Mouse (Mus musculus): ENCODE data around the gene Bik. TPM values are rescaled to one million over a fixed set of nuclear protein-coding genes. Genes with fewer than 3 reads are reported as not detected.

Bik gene
- polyA plus RNA-seq, 1 experiment from 2014 or later = 15.2 TPM

- Histone ChIP-seq H3K4me2 (ENCODE audit: low read depth, low read length) (peak overlapping the region; percentile 89), H3K4me1 (replicated peaks; ENCODE audit: control insufficient read depth, insufficient read depth, low read length) (peaks cover 3% of the 10 kb centered on the region; the same call in 1 of the 2 replicates), H3K36me3 (ENCODE audit: control insufficient read depth, insufficient read depth, low read length) (no peaks in the 10 kb centered on the region), H3K27ac (ENCODE audit: low read length) (peak overlapping the region; percentile 52; the same call in 1 of the 2 replicates), H3K27me3 (ENCODE audit: control insufficient read depth, insufficient read depth, low read depth, low read length) (no peaks in the 10 kb centered on the region), H3K9me3 (ENCODE audit: control insufficient read depth, low read length) (no peaks in the 10 kb centered on the region), H3K4me3 (ENCODE audit: low read length) (peak overlapping the region; percentile 61), H3K9ac (ENCODE audit: low read length) (peak overlapping the region; percentile 67)
- 23% methylated on average over 17 of the region's 17 CpGs for WGBS
- peak; percentile 65 for ATAC-seq (ENCODE audit: low read depth)
Observed at GRCm38 (mm10) chr15:83509950-83510804, 16.5 kb upstream of the Bik start.

GRCm38 (mm10) chr15:83510805-83511405 is 15.8 kb upstream of the Bik start, which contains the start of gene Ttll1:
Gene Ttll1, minus strand, starts transcription at chr15:83510893.
- H3K9ac ChIP-seq (ENCODE audit: low read length) = peak within 1 kb of the TSS; percentile 67
- no peaks in the 10 kb centered on the region for H3K36me3 ChIP-seq (ENCODE audit: control insufficient read depth, insufficient read depth, low read length)
- no peaks in the 10 kb centered on the region for H3K27me3 ChIP-seq (ENCODE audit: control insufficient read depth, insufficient read depth, low read depth, low read length)
- peak within 1 kb of the TSS; percentile 89 for H3K4me2 ChIP-seq (ENCODE audit: low read depth, low read length)
- no peaks in the 10 kb centered on the region for H3K9me3 ChIP-seq (ENCODE audit: control insufficient read depth, low read length)
- 8% methylated on average over 41 of the region's 41 CpGs for WGBS
- H3K4me1 ChIP-seq (replicated peaks; ENCODE audit: control insufficient read depth, insufficient read depth, low read length) = peaks cover 3% of the 10 kb centered on the region; the same call in 1 of the 2 replicates
- ATAC-seq (ENCODE audit: low read depth) = peak; percentile 98
- peak within 1 kb of the TSS; percentile 52; the same call in 1 of the 2 replicates for H3K27ac ChIP-seq (ENCODE audit: low read length)
- peak within 1 kb of the TSS; percentile 61 for H3K4me3 ChIP-seq (ENCODE audit: low read length)

GRCm38 (mm10) chr15:83512489-83513281 is 14.0 kb upstream of the Bik start:
- no peak overlapping the region for H3K9ac ChIP-seq (ENCODE audit: low read length)
- no peak overlapping the region for H3K27ac ChIP-seq (ENCODE audit: low read length)
- H3K9me3 ChIP-seq (ENCODE audit: control insufficient read depth, low read length) = no peaks in the 10 kb centered on the region
- no peaks in the 10 kb centered on the region for H3K27me3 ChIP-seq (ENCODE audit: control insufficient read depth, insufficient read depth, low read depth, low read length)
- no peaks in the 10 kb centered on the region for H3K36me3 ChIP-seq (ENCODE audit: control insufficient read depth, insufficient read depth, low read length)
- 65% methylated on average over 13 of the region's 13 CpGs for WGBS
- H3K4me2 ChIP-seq (ENCODE audit: low read depth, low read length) = no peak overlapping the region
- no peak overlapping the region for H3K4me3 ChIP-seq (ENCODE audit: low read length)
- H3K4me1 ChIP-seq (replicated peaks; ENCODE audit: control insufficient read depth, insufficient read depth, low read length) = peaks cover 3% of the 10 kb centered on the region; the same call in 1 of the 2 replicates
- no peak for ATAC-seq (ENCODE audit: low read depth)

- Histone ChIP-seq H3K27me3 (ENCODE audit: control insufficient read depth, insufficient read depth, low read depth, low read length) (no peaks in the 10 kb centered on the region), H3K4me3 (ENCODE audit: low read length) (no peak overlapping the region), H3K4me1 (replicated peaks; ENCODE audit: control insufficient read depth, insufficient read depth, low read length) (peaks cover 3% of the 10 kb centered on the region; the same call in 1 of the 2 replicates), H3K9ac (ENCODE audit: low read length) (no peak overlapping the region), H3K36me3 (ENCODE audit: control insufficient read depth, insufficient read depth, low read length) (no peaks in the 10 kb centered on the region), H3K9me3 (ENCODE audit: control insufficient read depth, low read length) (no peaks in the 10 kb centered on the region), H3K27ac (ENCODE audit: low read length) (no peak overlapping the region), H3K4me2 (ENCODE audit: low read depth, low read length) (no peak overlapping the region)
- WGBS = 56% methylated on average over 5 of the region's 5 CpGs
- ATAC-seq (ENCODE audit: low read depth) = no peak
Observed at GRCm38 (mm10) chr15:83515018-83515417, 11.6 kb upstream of the Bik start.

GRCm38 (mm10) chr15:83518215-83519048 is 8.2 kb upstream of the Bik start:
- peak; percentile 73 for ATAC-seq (ENCODE audit: low read depth)
- H3K4me2 ChIP-seq (ENCODE audit: low read depth, low read length) = peak overlapping the region; percentile 20
- 30% methylated on average over 20 of the region's 20 CpGs for WGBS
- H3K9me3 ChIP-seq (ENCODE audit: control insufficient read depth, low read length) = no peaks in the 10 kb centered on the region
- H3K4me3 ChIP-seq (ENCODE audit: low read length) = no peak overlapping the region
- H3K9ac ChIP-seq (ENCODE audit: low read length) = no peak overlapping the region
- H3K27me3 ChIP-seq (ENCODE audit: control insufficient read depth, insufficient read depth, low read depth, low read length) = no peaks in the 10 kb centered on the region
- no peak overlapping the region for H3K27ac ChIP-seq (ENCODE audit: low read length)
- H3K36me3 ChIP-seq (ENCODE audit: control insufficient read depth, insufficient read depth, low read length) = no peaks in the 10 kb centered on the region
- no peaks in the 10 kb centered on the region; the same call in 1 of the 2 replicates for H3K4me1 ChIP-seq (replicated peaks; ENCODE audit: control insufficient read depth, insufficient read depth, low read length)

- WGBS = 77% methylated on average over 6 of the region's 6 CpGs
Observed at GRCm38 (mm10) chr15:83520861-83521382, 5.7 kb upstream of the Bik start.

GRCm38 (mm10) chr15:83523196-83523595 is 3.5 kb upstream of the Bik start:
- WGBS = 34% methylated on average over 7 of the region's 7 CpGs
- H3K4me2 ChIP-seq (ENCODE audit: low read depth, low read length) = no peak overlapping the region
- H3K4me1 ChIP-seq (replicated peaks; ENCODE audit: control insufficient read depth, insufficient read depth, low read length) = peaks cover 6% of the 10 kb centered on the region
- no peak for ATAC-seq (ENCODE audit: low read depth)
- H3K9ac ChIP-seq (ENCODE audit: low read length) = no peak overlapping the region
- H3K4me3 ChIP-seq (ENCODE audit: low read length) = no peak overlapping the region
- H3K9me3 ChIP-seq (ENCODE audit: control insufficient read depth, low read length) = no peaks in the 10 kb centered on the region
- no peak overlapping the region for H3K27ac ChIP-seq (ENCODE audit: low read length)
- no peaks in the 10 kb centered on the region for H3K36me3 ChIP-seq (ENCODE audit: control insufficient read depth, insufficient read depth, low read length)
- H3K27me3 ChIP-seq (ENCODE audit: control insufficient read depth, insufficient read depth, low read depth, low read length) = peaks cover 27% of the 10 kb centered on the region; the same call in 1 of the 2 replicates

More at GRCm38 (mm10) chr15:83520861-83521382, 5.7 kb upstream of the Bik start:
- Histone ChIP-seq H3K36me3 (ENCODE audit: control insufficient read depth, insufficient read depth, low read length) (no peaks in the 10 kb centered on the region), H3K9me3 (ENCODE audit: control insufficient read depth, low read length) (no peaks in the 10 kb centered on the region), H3K9ac (ENCODE audit: low read length) (no peak overlapping the region), H3K4me1 (replicated peaks; ENCODE audit: control insufficient read depth, insufficient read depth, low read length) (no peaks in the 10 kb centered on the region; the same call in 1 of the 2 replicates), H3K4me2 (ENCODE audit: low read depth, low read length) (no peak overlapping the region), H3K27me3 (ENCODE audit: control insufficient read depth, insufficient read depth, low read depth, low read length) (peaks cover 13% of the 10 kb centered on the region; the same call in 1 of the 2 replicates), H3K4me3 (ENCODE audit: low read length) (no peak overlapping the region), H3K27ac (ENCODE audit: low read length) (no peak overlapping the region)
- ATAC-seq (ENCODE audit: low read depth) = no peak

- Histone ChIP-seq H3K27ac (ENCODE audit: low read length) (no peak overlapping the region), H3K9me3 (ENCODE audit: control insufficient read depth, low read length) (no peaks in the 10 kb centered on the region), H3K36me3 (ENCODE audit: control insufficient read depth, insufficient read depth, low read length) (no peaks in the 10 kb centered on the region), H3K4me2 (ENCODE audit: low read depth, low read length) (no peak overlapping the region), H3K27me3 (ENCODE audit: control insufficient read depth, insufficient read depth, low read depth, low read length) (peaks cover 29% of the 10 kb centered on the region; the same call in 1 of the 2 replicates), H3K9ac (ENCODE audit: low read length) (no peak overlapping the region), H3K4me3 (ENCODE audit: low read length) (no peak overlapping the region), H3K4me1 (replicated peaks; ENCODE audit: control insufficient read depth, insufficient read depth, low read length) (peaks cover 6% of the 10 kb centered on the region)
- 47% methylated on average over 14 of the region's 14 CpGs for WGBS
- no peak for ATAC-seq (ENCODE audit: low read depth)
Observed at GRCm38 (mm10) chr15:83523638-83524332, 2.9 kb upstream of the Bik start.
